Mouse (Mus musculus): Measurements from ENCODE around the gene Pcdh9. TPM values are rescaled to one million over a fixed set of nuclear protein-coding genes. Genes with fewer than 3 reads are reported as not detected.

Gene Pcdh9
- polyA plus RNA-seq, 3 experiments from 2014 or later, result not detected

- no peak for ATAC-seq
Observed at GRCm38 (mm10) chr14:93143414-93143813, 747.1 kb downstream of the Pcdh9 start.

- no peak for ATAC-seq
Observed at GRCm38 (mm10) chr14:93142076-93142475, 748.4 kb downstream of the Pcdh9 start.

- ATAC-seq, result no peak
Observed at GRCm38 (mm10) chr14:93126993-93127392, 763.5 kb downstream of the Pcdh9 start.

- ATAC-seq, result no peak
Observed at GRCm38 (mm10) chr14:93102755-93103154, 787.7 kb downstream of the Pcdh9 start.

DNA sequence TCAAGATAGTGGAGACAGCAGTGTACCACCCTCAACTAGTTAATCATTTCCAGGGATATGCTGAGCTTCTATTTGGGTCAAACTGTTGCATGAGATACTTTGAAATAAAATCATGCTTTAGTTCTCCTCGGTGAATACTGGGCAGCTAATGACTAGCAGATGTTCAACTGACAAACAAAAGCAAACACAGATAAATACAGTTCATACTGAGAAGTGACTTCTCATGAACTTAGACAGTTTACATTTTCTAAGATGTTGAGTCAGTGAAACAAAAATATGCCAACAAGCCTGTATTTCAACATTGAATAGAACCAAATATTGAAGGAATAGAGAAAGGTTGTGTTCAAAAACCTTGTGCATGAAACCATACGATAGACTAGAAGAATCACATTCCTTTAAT, 795.4 kb downstream of the Pcdh9 start:
- no peak for ATAC-seq

- no peak for ATAC-seq
Observed at GRCm38 (mm10) chr14:93092806-93093205, 797.7 kb downstream of the Pcdh9 start.

- ATAC-seq, result no peak
Observed at GRCm38 (mm10) chr14:93085646-93086045, 804.8 kb downstream of the Pcdh9 start.

- ATAC-seq, result no peak
Observed at GRCm38 (mm10) chr14:93083140-93083539, 807.3 kb downstream of the Pcdh9 start.

GRCm38 (mm10) chr14:93080910-93081309, 809.6 kb downstream of the Pcdh9 start:
- no peak for ATAC-seq

DNA sequence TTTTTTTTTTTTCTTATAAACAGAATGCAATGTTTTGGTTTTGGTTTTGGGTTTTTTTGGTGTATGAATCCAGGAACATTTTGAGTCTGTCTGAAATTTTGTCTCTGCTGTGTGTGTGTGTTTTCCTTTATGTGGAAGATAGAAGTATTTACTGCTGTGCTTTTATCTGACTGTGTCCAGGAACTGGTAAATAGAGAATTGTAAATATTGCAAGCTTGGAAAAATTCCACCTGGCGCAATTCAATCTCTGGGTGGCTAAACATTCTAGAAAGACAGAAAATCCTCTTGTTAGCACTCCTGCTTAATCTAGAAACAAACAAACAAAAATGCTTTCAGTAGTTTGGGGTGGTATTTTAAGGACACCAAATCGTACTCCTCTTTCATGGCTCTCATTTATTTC, 814.7 kb downstream of the Pcdh9 start:
- no peak for ATAC-seq

DNA sequence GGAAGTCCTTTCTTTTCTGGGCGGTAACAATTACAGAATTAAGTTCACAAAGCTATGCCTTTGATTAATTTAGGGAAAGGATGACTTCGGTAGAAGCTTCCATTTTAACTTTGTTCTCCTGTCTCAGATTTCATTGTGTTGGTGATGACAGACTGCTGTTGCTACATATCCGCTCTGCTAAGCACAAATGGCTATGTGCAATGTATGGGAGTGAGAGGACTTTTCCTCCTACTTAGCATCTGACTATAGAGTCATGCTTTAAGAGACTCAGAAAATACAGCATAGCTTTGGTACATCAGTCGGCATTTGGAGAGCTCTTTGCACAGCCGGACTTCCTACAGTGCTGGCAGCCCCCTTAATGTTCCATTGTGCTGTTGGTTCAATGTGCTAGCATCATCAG, 818.1 kb downstream of the Pcdh9 start:
- ATAC-seq, result no peak

- no peak for ATAC-seq
Observed at GRCm38 (mm10) chr14:93070140-93070539, 820.3 kb downstream of the Pcdh9 start.

DNA sequence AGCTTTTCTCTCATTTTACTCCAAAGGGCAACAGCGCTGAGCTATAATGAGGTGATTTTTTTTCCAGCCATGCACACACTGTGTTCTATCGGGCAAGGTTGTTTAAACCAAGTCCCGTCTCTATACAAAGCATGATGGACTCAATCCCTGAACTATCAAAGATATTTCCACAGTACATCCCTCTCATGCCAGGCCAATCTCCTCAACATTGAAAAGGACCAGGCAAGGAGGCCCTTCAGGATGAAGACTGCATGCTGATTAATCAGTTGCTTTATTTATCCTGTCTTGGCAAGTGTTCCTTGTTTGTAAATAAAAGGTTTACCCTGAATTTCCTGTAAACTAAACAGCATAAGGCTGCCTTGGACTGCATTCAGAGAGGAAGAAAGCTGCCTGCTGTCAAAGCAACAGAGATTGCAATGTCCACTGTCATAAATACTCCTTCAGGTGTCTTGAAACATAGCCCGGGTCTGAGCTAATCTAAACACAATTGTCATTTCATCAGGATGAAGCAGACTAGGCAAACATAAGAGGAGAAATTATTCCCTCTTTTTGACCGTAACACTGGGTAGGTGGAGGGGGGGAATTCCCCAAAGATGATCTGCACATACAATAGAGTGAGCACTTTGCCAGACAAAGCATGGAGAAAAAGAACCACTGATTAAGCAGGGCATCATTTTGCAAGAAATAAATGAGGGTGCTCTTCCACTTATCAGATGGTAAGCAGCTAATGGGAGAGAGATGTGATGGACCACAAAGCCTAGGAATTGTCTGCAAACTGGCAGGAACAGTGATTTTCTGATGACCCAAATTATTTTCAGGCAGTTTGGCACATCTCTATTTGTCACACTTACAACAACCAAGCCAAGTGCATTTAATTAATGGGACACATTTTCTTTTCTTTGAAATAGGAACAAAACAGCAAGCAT, 822.8 kb downstream of the Pcdh9 start:
- ATAC-seq, result no peak

DNA sequence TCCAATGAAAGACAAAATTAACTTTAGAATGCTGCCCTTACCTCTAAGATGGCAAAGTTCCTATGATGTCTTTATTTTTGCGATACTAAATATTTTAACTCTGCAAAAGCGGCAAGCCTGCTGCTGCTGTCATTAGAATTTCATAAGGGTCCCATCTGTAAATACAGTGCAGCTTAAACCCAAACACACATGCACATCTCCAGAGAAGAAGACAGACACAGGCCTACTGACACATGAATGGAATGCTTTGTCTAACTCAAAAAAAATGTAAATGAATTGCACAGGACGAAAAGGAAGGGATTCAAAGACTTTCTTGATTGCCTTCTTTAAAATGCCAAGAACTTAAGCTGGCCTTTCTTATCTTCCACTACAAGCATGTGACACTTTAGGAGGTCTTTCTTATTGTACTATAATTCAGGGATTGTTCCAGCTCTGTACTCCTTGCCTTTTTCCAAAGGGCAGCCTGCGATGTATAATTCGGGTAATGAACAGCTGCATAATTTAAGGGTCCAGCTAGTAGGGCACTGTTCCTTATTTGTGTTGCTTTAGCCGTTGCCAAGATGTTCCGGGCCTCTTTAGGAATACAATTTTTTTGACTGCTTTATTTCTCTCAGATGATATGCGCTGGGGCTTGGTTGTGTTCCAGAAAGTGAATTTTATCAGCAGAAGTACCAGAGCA, 823.6 kb downstream of the Pcdh9 start:
- ATAC-seq, result no peak

- no peak for ATAC-seq
Observed at GRCm38 (mm10) chr14:93061824-93062620, 828.5 kb downstream of the Pcdh9 start.

- no peak for ATAC-seq
Observed at GRCm38 (mm10) chr14:93058799-93059198, 831.7 kb downstream of the Pcdh9 start.

- no peak for ATAC-seq
Observed at GRCm38 (mm10) chr14:93055997-93056396, 834.5 kb downstream of the Pcdh9 start.

DNA sequence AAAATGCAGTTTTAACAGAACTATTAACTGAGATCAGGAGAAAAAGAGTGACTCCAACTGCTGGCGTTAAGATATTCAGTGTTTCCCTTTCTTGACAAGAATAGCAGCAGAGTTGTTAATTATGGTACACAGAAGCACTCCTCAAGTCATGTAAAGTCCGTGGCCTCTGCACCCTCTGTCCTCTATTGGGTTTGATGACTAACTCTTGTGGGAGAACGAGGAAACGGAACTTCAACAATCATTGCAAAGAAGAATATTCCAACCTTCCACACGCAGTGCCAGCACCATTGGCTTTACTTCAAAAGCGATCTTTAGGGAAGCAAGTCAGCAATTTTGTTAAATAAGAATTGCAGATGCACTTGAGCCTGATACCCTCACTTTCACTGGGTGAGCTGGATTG, 849.9 kb downstream of the Pcdh9 start:
- ATAC-seq, result no peak

- ATAC-seq, result no peak
Observed at GRCm38 (mm10) chr14:93039326-93040221, 850.9 kb downstream of the Pcdh9 start.

- no peak for ATAC-seq
Observed at GRCm38 (mm10) chr14:93009147-93010064, 881.1 kb downstream of the Pcdh9 start.
